Mouse (Mus musculus) small intestine, adult 2 months (tissue): ENCODE measurements around the gene Hba-x.
A peak's percentile ranks its signal among the peaks of the same experiment; 100 is the strongest.

ENCODE experiments used
- CTCF ChIP-seq: fragments of 200-500 bp; IDR thresholded peaks from 2 replicates; pipeline ENCODE4 v1.5.1; 2012; ENCODE audit warnings: low read depth, mild to moderate bottlenecking, control low read depth, inconsistent platforms, low read length, moderate library complexity, mixed read lengths; ENCODE audit not compliant: insufficient replicate concordance, insufficient read length; ENCODE audit errors: extremely low read depth
- POLR2A ChIP-seq: fragments of 200-500 bp; IDR thresholded peaks from 2 replicates; pipeline ENCODE4 v1.6.1; 2012; ENCODE audit warnings: low read depth, mild to moderate bottlenecking, control low read depth, inconsistent platforms, low read length, moderate library complexity

DNA sequence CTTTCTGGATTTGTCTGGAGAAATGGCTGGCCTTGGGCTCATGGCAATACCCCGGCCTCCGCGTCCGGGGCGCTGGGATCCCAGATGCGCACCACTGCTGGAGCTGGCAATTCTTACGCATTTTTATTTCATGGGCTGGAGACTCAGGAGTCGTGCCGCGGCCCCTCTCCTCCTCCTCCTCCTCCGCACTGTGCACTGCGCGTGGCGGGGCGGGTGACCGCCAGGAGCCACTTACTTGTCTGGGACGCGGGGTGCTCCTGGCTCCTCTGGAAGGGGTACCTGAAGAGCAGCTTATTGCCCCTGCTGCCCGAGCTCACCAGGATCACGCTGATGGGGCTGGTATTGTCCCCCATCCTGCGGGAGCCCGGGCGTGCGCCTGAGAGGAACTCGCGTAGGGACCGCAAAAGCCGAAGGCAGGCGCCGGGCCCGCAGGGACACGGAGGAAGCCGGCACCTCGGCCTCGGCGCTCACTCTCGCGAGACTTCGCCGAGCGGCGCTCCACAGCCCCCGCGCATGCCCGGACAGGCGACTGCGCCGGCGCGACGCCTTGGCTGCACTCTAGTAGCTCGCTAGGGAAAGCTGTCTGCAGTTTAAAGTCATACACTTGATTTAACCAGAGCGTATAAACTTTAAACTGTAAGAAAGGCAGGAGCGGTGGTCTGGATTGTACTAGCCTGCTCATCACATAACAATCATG, 8.9 kb upstream of the Hba-x start, which contains the start of gene Nprl3:
- no peak for TF ChIP-seq CTCF
- peak; percentile 94 for TF ChIP-seq POLR2A
